23 mouse cellular contexts compared by ENCODE assay signal in genomic region chr11:60979788-60980187, GRCm38 (mm10). TPM values are rescaled to one million over a fixed set of nuclear protein-coding genes. Genes with fewer than 3 reads are reported as not detected.
"Had no signal": no experiment of that assay in that cellular context is flagged by ENCODE, and none has a peak within 500 bp of the region (broad histone marks: within the 10 kb centered on the region; RNA-seq: fewer than 3 reads in every experiment).

No protein-coding gene starts in this region.

- DNase-seq: liver, embryonic 13.5 days; liver, postnatal 0 days; lung, postnatal 36 days; retina, postnatal 1 day; right cerebral cortex, adult 18-20 months; right cerebral cortex, postnatal 25 days; right cerebral cortex, postnatal 4 days; spleen, adult 18-20 months; thymus, adult 18-20 months; thymus, postnatal 14 days; thymus, postnatal 36 days had no signal

- H3K36me3 ChIP-seq: liver, embryonic 13.5 days; liver, embryonic 15.5 days; lung, embryonic 15.5 days; midbrain, embryonic 13.5 days; midbrain, embryonic 15.5 days; neural tube, embryonic 13.5 days; neural tube, embryonic 15.5 days had no signal

- H3K4me2 ChIP-seq: liver, embryonic 11.5 days; liver, embryonic 13.5 days; liver, embryonic 15.5 days; lung, embryonic 15.5 days; midbrain, embryonic 11.5 days; midbrain, embryonic 13.5 days; midbrain, embryonic 15.5 days; neural tube, embryonic 13.5 days; neural tube, embryonic 15.5 days had no signal

- H3K27me3 ChIP-seq: liver, embryonic 13.5 days; liver, embryonic 15.5 days; lung, embryonic 15.5 days; midbrain, embryonic 13.5 days; midbrain, embryonic 15.5 days; neural tube, embryonic 13.5 days; neural tube, embryonic 15.5 days had no signal

- H3K4me1 ChIP-seq: neural tube, embryonic 13.5 days; neural tube, embryonic 15.5 days had no signal

- H3K4me3 ChIP-seq: liver, embryonic 13.5 days; liver, embryonic 15.5 days; lung, embryonic 15.5 days; megakaryocyte, embryonic 14.5 days; midbrain, embryonic 13.5 days; midbrain, embryonic 15.5 days; neural tube, embryonic 13.5 days; neural tube, embryonic 15.5 days had no signal

RNA-seq across cellular contexts. Expression of gene Kcnj12, which starts 42.6 kb away (rescaled TPM):
- total RNA-seq: megakaryocyte progenitor cell, adult 5-6 weeks; monocyte, adult 5-6 weeks had no signal
- polyA plus RNA-seq: liver, embryonic 11.5 days; liver, embryonic 15.5 days; liver, postnatal 0 days; macrophage had no signal
